In genomic region chr11:6016368-6016767, GRCm38 (mm10) we compare ENCODE assay signal across 10 mouse cellular contexts. TPM values are rescaled to one million over a fixed set of nuclear protein-coding genes. Genes with fewer than 3 reads are reported as not detected.
DNase-seq lines count a peak whose midpoint lies in the region; TF ChIP-seq lines count a peak whose summit lies in the region.
"Had no signal": no experiment of that assay in that cellular context is flagged by ENCODE, and none has a peak within 500 bp of the region (broad histone marks: within the 10 kb centered on the region; RNA-seq: fewer than 3 reads in every experiment).

No protein-coding gene starts in this region.

- DNase-seq in adrenal gland, postnatal 10 days, result peak; percentile 73
- no peak for DNase-seq in adrenal gland, adult 18-20 months (ENCODE audit: low spot score in 2 of 2)
- DNase-seq in left cerebral cortex, adult 2 months (ENCODE audit: extremely low spot score in 1 of 2, low spot score in 2 of 2), result no peak
- DNase-seq in left cerebral cortex, adult 18-20 months (ENCODE audit: low spot score in 2 of 2), result no peak
- DNase-seq in ZHBTc4 (ENCODE audit: low read depth, low spot score), result peak; percentile 34
- DNase-seq in cerebellum, adult 11-12 months, result no peak
- no peak for DNase-seq in cerebellum, adult 11 months
- DNase-seq: B cell, adult 2 months had no signal

- TF ChIP-seq CTCF in left cerebral cortex, adult 2 months (IDR thresholded peaks at IDR 0.05), result no peak

- H3K4me2 ChIP-seq in myocyte (ENCODE audit: low read depth), result no peak overlapping the region
- H3K4me2 ChIP-seq: lung, embryonic 15.5 days had no signal

- H3ac ChIP-seq in myocyte (ENCODE audit: control insufficient read depth, insufficient read length), result no peak overlapping the region

- peak overlapping the region; percentile 82 for H3K27ac ChIP-seq in left cerebral cortex, adult 2 months
- H3K27ac ChIP-seq: lung, embryonic 15.5 days had no signal

- H3K4me3 ChIP-seq in left cerebral cortex, adult 2 months, result no peak overlapping the region
- H3K4me3 ChIP-seq in myocyte, result no peak overlapping the region
- H3K4me3 ChIP-seq: lung, embryonic 15.5 days had no signal

- intact Hi-C loops in left cerebral cortex, adult 2 months (cut with DNase I), result loop anchor here (5.0 kb wide), 1 partner anchor 46 kb away; no protein-coding TSS in a partner anchor

- no peak for TF ChIP-seq POLR2A in myocyte (IDR thresholded peaks at IDR 0.05; ENCODE audit: insufficient read length, low read depth)

- no peaks in the 10 kb centered on the region for H3K36me3 ChIP-seq in myocyte (ENCODE audit: control insufficient read depth, insufficient read depth)
- H3K36me3 ChIP-seq: lung, embryonic 15.5 days had no signal

- no peaks in the 10 kb centered on the region for H3K79me2 ChIP-seq in myocyte (ENCODE audit: control insufficient read depth, insufficient read depth)

- H3K27me3 ChIP-seq in myocyte (ENCODE audit: control insufficient read depth, insufficient read depth, insufficient read length), result no peaks in the 10 kb centered on the region

TF ChIP-seq in myocyte, 11 proteins besides CTCF, POLR2A, EP300 and RAD21:
- TF ChIP-seq REST (IDR thresholded peaks at IDR 0.05; ENCODE audit: insufficient read depth, insufficient read length) (peak; percentile 86), MYOG (IDR thresholded peaks at IDR 0.05; ENCODE audit: control insufficient read depth in 1 of 3, insufficient read depth in 1 of 3, insufficient read length in 2 of 3, low read depth in 2 of 3) (no peak)

RNA-seq across cellular contexts. Expression of gene Camk2b, which starts 49.8 kb away (rescaled TPM):
- total RNA-seq in adrenal gland, postnatal 10 days (2021), result 10 to 100 TPM; 15.7 to 30.4 TPM
- 10 to 100 TPM; 11.5 to 16.9 TPM for total RNA-seq in adrenal gland, adult 18-20 months (2021)
- 100 to 1,000 TPM; 607 to 644 TPM for total RNA-seq in left cerebral cortex, adult 2 months (2021)
- total RNA-seq in left cerebral cortex, adult 18-20 months (2021), result 100 to 1,000 TPM; 618 to 648 TPM
- polyA plus RNA-seq in myocyte (2012; fragmentation: generic; extraction: Trizol), result 1.5 TPM

Comparison
In these comparisons a context has a peak if more than half of its experiments do, and no peak if none do; other contexts are left out.
1. DNase-seq: peak in adrenal gland, postnatal 10 days (single experiment) and ZHBTc4 (single experiment); none in adrenal gland, adult 18-20 months (0 of 2), left cerebral cortex, adult 2 months (0 of 2), left cerebral cortex, adult 18-20 months (0 of 2), cerebellum, adult 11-12 months (single experiment) and cerebellum, adult 11 months (single experiment).
2. RNA of gene Camk2b, which starts 49.8 kb away (total RNA-seq): 618 to 648 TPM in left cerebral cortex, adult 18-20 months and 607 to 644 TPM in left cerebral cortex, adult 2 months; 15.7 to 30.4 TPM in adrenal gland, postnatal 10 days and 11.5 to 16.9 TPM in adrenal gland, adult 18-20 months; every median in the first group is over 10 times any median in the second.